Mouse (Mus musculus) myocyte (in vitro differentiated cells): ENCODE results near the gene Tspo2. TPM values are rescaled to one million over a fixed set of nuclear protein-coding genes. Genes with fewer than 3 reads are reported as not detected.
"Not testable (repeated sequence)": the region's sequence is repeated elsewhere in the genome, so short reads cannot be mapped to it uniquely, and the experiment has no call there.

Source experiments
- H3K27me3 ChIP-seq: one replicate; pipeline ENCODE4 v1.6.1; 2011; ENCODE audit not compliant: control insufficient read depth, insufficient read depth, insufficient read length
- H3K36me3 ChIP-seq: one replicate; pipeline ENCODE4 v1.6.1; 2011; ENCODE audit not compliant: control insufficient read depth, insufficient read depth
- H3K4me2 ChIP-seq: one replicate; pipeline ENCODE4 v1.6.1; 2011; ENCODE audit warnings: low read depth, control low read depth
- H3K4me3 ChIP-seq: one replicate; pipeline ENCODE4 v1.5.1; 2011; ENCODE audit warnings: mild to moderate bottlenecking, control low read depth, moderate library complexity
- H3K79me2 ChIP-seq: one replicate; pipeline ENCODE4 v1.6.1; 2011; ENCODE audit not compliant: control insufficient read depth, insufficient read depth
- H3ac ChIP-seq: one replicate; pipeline ENCODE4 v1.6.1; 2011; ENCODE audit not compliant: control insufficient read depth, insufficient read length
- CEBPB ChIP-seq: IDR thresholded peaks from 2 replicates; pipeline ENCODE4 v1.6.1; 2011; ENCODE audit warnings: mild to moderate bottlenecking, moderate library complexity; ENCODE audit not compliant: poor library complexity, insufficient read depth, severe bottlenecking
- E2F4 ChIP-seq: IDR thresholded peaks from one replicate; pipeline ENCODE4 v1.6.1; 2011; ENCODE audit warnings: mild to moderate bottlenecking, control low read depth, moderate library complexity; ENCODE audit not compliant: insufficient read depth
- MAX ChIP-seq: IDR thresholded peaks from one replicate; pipeline ENCODE4 v1.6.1; 2011; ENCODE audit warnings: low read depth, mild to moderate bottlenecking, control low read depth
- MYOD1 ChIP-seq, 3 experiments: IDR thresholded peaks; one replicate each; pipeline ENCODE4 v1.6.1; 2011; ENCODE audit warnings: control low read depth in 2 of 3, low read depth in 2 of 3, mild to moderate bottlenecking in 2 of 3, moderate library complexity in 1 of 3; ENCODE audit not compliant: insufficient read length in 2 of 3, control insufficient read depth in 1 of 3
- MYOG ChIP-seq, 3 experiments: IDR thresholded peaks; one replicate each; pipeline ENCODE4 v1.6.1; 2011; ENCODE audit warnings: control low read depth in 2 of 3, low read depth in 2 of 3, mild to moderate bottlenecking in 2 of 3; ENCODE audit not compliant: insufficient read length in 2 of 3, control insufficient read depth in 1 of 3, insufficient read depth in 1 of 3
- POLR2A ChIP-seq: IDR thresholded peaks from one replicate; pipeline ENCODE4 v1.6.1; 2011; ENCODE audit warnings: low read depth, mild to moderate bottlenecking, control low read depth, moderate library complexity; ENCODE audit not compliant: insufficient read length
- POLR2AphosphoS2 ChIP-seq: IDR thresholded peaks from one replicate; pipeline ENCODE4 v1.6.1; 2011; ENCODE audit warnings: low read depth, control low read depth; ENCODE audit not compliant: insufficient read length
- REST ChIP-seq: IDR thresholded peaks from one replicate; pipeline ENCODE4 v1.6.1; 2011; ENCODE audit warnings: mild to moderate bottlenecking, control low read depth, moderate library complexity; ENCODE audit not compliant: insufficient read depth, insufficient read length
- SRF ChIP-seq: IDR thresholded peaks from one replicate; pipeline ENCODE4 v1.6.1; 2011; ENCODE audit warnings: low read depth; ENCODE audit not compliant: control insufficient read depth, insufficient read length
- TCF12 ChIP-seq: IDR thresholded peaks from one replicate; pipeline ENCODE4 v1.6.1; 2011; ENCODE audit warnings: mild to moderate bottlenecking, control low read depth; ENCODE audit not compliant: poor library complexity, insufficient read depth, severe bottlenecking
- TCF3 ChIP-seq: IDR thresholded peaks from one replicate; pipeline ENCODE4 v1.6.1; 2011; ENCODE audit warnings: low read depth, control low read depth; ENCODE audit not compliant: insufficient read length
- USF1 ChIP-seq: IDR thresholded peaks from one replicate; pipeline ENCODE4 v1.6.1; 2011; ENCODE audit warnings: low read depth, mild to moderate bottlenecking, control low read depth, moderate library complexity
- polyA plus RNA-seq: library from polyadenylated mRNA; unstranded; fragments of >200 nt; fragmentation: generic; extraction: Trizol; gene quantifications from one replicate; pipeline ENCODE4 v1.2.1, GENCODE M21; 2012; ENCODE audit warnings: missing spikeins

Gene Tspo2
- polyA plus RNA-seq, 1 experiment, result not detected

GRCm38 (mm10) chr17:48475444-48475843, 24.1 kb upstream of the Tspo2 start:
- no peaks in the 10 kb centered on the region for H3K36me3 ChIP-seq
- H3K27me3 ChIP-seq, result no peaks in the 10 kb centered on the region
- H3K4me3 ChIP-seq, result no peak overlapping the region
- H3ac ChIP-seq, result no peak overlapping the region
- TF ChIP-seq MYOG (IDR thresholded peaks at IDR 0.05; ENCODE audit: control insufficient read depth in 1 of 3, insufficient read depth in 1 of 3, insufficient read length in 2 of 3, low read depth in 2 of 3), result no peak
- no peak for TF ChIP-seq MYOD1 (IDR thresholded peaks at IDR 0.05; ENCODE audit: control insufficient read depth in 1 of 3, insufficient read length in 2 of 3, low read depth in 2 of 3)
- no peak for TF ChIP-seq POLR2A
- no peak overlapping the region for H3K4me2 ChIP-seq
- H3K79me2 ChIP-seq, result no peaks in the 10 kb centered on the region

GRCm38 (mm10) chr17:48474282-48474681, 23.0 kb upstream of the Tspo2 start:
- not testable (repeated sequence) for H3K4me3 ChIP-seq, H3K36me3 ChIP-seq, H3ac ChIP-seq, H3K27me3 ChIP-seq, H3K4me2 ChIP-seq, H3K79me2 ChIP-seq

- H3K4me2 ChIP-seq, result no peak overlapping the region
- no peak overlapping the region for H3ac ChIP-seq
- no peak overlapping the region for H3K4me3 ChIP-seq
- peaks cover 16% of the 10 kb centered on the region for H3K27me3 ChIP-seq
- H3K79me2 ChIP-seq, result no peaks in the 10 kb centered on the region
- no peaks in the 10 kb centered on the region for H3K36me3 ChIP-seq
- no peak for TF ChIP-seq POLR2AphosphoS2
Observed at GRCm38 (mm10) chr17:48467395-48468231, 16.3 kb upstream of the Tspo2 start.

GRCm38 (mm10) chr17:48466769-48467394, 15.6 kb upstream of the Tspo2 start:
- Histone ChIP-seq H3K36me3 (no peaks in the 10 kb centered on the region), H3ac (no peak overlapping the region), H3K4me2 (no peak overlapping the region), H3K4me3 (no peak overlapping the region), H3K79me2 (no peaks in the 10 kb centered on the region), H3K27me3 (peaks cover 16% of the 10 kb centered on the region)
- TF ChIP-seq CEBPB (no peak), E2F4 (no peak), TCF12 (no peak), TCF3 (no peak), MYOG (IDR thresholded peaks at IDR 0.05; ENCODE audit: control insufficient read depth in 1 of 3, insufficient read depth in 1 of 3, insufficient read length in 2 of 3, low read depth in 2 of 3) (no peak), REST (no peak), POLR2AphosphoS2 (no peak), MAX (no peak), MYOD1 (IDR thresholded peaks at IDR 0.05; ENCODE audit: control insufficient read depth in 1 of 3, insufficient read length in 2 of 3, low read depth in 2 of 3) (no peak), POLR2A (no peak)

- peaks cover 12% of the 10 kb centered on the region for H3K27me3 ChIP-seq
- no peak for TF ChIP-seq POLR2AphosphoS2
- no peak for TF ChIP-seq POLR2A
- TF ChIP-seq MYOD1 (IDR thresholded peaks at IDR 0.05; ENCODE audit: control insufficient read depth in 1 of 3, insufficient read length in 2 of 3, low read depth in 2 of 3), result no peak
- no peak for TF ChIP-seq MYOG (IDR thresholded peaks at IDR 0.05; ENCODE audit: control insufficient read depth in 1 of 3, insufficient read depth in 1 of 3, insufficient read length in 2 of 3, low read depth in 2 of 3)
- no peak for TF ChIP-seq REST
- no peak for TF ChIP-seq TCF12
- TF ChIP-seq SRF, result no peak
- no peak for TF ChIP-seq USF1
- TF ChIP-seq E2F4, result no peak
- no peak for TF ChIP-seq TCF3
- TF ChIP-seq MAX, result no peak
- no peak for TF ChIP-seq CEBPB
- H3ac ChIP-seq, result no peak overlapping the region
- no peak overlapping the region for H3K4me2 ChIP-seq
- H3K4me3 ChIP-seq, result no peak overlapping the region
- no peaks in the 10 kb centered on the region for H3K79me2 ChIP-seq
- H3K36me3 ChIP-seq, result no peaks in the 10 kb centered on the region
Observed at GRCm38 (mm10) chr17:48463391-48463790, 12.1 kb upstream of the Tspo2 start.
